Mouse (Mus musculus) C2C12 (cell line): Measurements from ENCODE around the gene Cep170.

Source experiments
- CTCF ChIP-seq: IDR thresholded peaks from one replicate; pipeline ENCODE4 v1.5.1; 2011; ENCODE audit not compliant: control insufficient read depth, insufficient read depth, insufficient read length
- MAX ChIP-seq: IDR thresholded peaks from one replicate; pipeline ENCODE4 v1.6.1; 2011; ENCODE audit warnings: mild to moderate bottlenecking, control low read depth

DNA sequence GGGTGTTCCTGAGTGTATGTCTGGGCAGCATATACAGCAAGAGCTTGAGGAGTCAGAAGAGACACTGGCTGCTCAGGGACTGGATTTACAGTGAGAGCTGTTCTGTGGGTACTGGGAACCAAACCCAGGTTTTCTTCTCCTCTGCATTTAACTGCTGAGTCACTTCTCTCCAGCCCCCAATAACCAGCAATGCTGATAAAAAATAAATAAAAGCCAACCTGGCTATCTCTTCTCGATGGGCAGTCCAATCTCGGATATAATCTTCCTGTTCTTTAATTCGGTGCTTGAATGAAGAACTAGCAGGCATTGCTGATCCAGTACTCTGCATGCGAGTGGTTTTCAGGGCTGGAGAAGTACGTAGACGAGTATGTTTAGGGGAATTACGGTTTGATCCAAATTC lies 64.2 kb downstream of the Cep170 start:
- no peak for TF ChIP-seq CTCF
- TF ChIP-seq MAX, result no peak
